Mouse (Mus musculus) left cerebral cortex, postnatal 4 days (tissue): ENCODE measurements around the gene Cox7a2. TPM values are rescaled to one million over a fixed set of nuclear protein-coding genes. Genes with fewer than 3 reads are reported as not detected.

Experiments used
- DNase-seq: peaks from one replicate; pipeline ENCODE4 v3.0.0-alpha.2; 2022
- intact Hi-C: fragments of 180-260 bp; cut with DNase I; formaldehyde crosslinking; loops from one replicate; pipeline ENCODE4 v1.15.1; 2025
- total RNA-seq, 2 experiments: library from RNA; stranded (reverse); gene quantifications; 2 replicates each; pipeline ENCODE4 v1.2.3; 2021

Gene Cox7a2
- 100 to 1,000 TPM; 293 to 311 TPM for total RNA-seq

DNA sequence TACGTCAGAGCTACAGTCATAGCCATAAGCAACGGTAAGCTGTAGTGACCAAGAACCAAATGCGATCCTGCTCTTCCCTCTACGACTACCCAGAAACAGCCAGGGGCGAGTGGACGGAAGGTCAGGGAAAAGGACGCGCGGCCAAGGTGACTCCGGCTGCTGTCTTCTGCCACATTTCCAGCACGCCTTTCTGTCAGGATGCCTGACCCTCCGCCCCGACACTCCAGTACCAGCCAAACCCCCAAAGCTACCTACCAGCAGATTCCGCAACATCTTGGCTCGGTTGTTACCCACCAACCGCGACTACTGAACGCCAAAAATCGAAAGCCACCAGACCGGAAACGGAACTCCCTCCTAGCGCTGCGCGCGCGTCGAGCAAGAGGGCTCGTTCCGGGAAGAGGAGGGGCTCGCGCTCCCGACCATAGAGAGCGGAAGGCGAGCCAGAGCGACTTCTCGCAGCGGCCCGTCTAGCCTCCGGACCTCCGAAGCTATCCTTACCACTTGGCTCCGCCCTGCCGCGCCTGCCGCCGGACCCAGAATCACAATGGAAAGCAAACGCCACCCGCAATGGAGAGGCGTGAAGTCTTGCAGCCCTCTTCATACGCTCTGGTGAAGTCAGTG, at the start of gene Cox7a2:
Cox7a2 (minus strand) TSS at position 494 of the 621 bp plus-strand sequence.
- peak; percentile 96 for DNase-seq
- intact Hi-C loops: no loop called here

GRCm38 (mm10) chr9:79809411-79809810, 49.7 kb upstream of the Cox7a2 start:
- intact Hi-C loops: no loop called here

GRCm38 (mm10) chr9:79807178-79807577, 47.5 kb upstream of the Cox7a2 start:
- intact Hi-C loops: loop anchor here (2.0 kb wide), 1 partner anchor 196 kb away; no protein-coding TSS in a partner anchor
- DNase-seq: no peak

More at GRCm38 (mm10) chr9:79809411-79809810, 49.7 kb upstream of the Cox7a2 start:
- no peak for DNase-seq

DNA sequence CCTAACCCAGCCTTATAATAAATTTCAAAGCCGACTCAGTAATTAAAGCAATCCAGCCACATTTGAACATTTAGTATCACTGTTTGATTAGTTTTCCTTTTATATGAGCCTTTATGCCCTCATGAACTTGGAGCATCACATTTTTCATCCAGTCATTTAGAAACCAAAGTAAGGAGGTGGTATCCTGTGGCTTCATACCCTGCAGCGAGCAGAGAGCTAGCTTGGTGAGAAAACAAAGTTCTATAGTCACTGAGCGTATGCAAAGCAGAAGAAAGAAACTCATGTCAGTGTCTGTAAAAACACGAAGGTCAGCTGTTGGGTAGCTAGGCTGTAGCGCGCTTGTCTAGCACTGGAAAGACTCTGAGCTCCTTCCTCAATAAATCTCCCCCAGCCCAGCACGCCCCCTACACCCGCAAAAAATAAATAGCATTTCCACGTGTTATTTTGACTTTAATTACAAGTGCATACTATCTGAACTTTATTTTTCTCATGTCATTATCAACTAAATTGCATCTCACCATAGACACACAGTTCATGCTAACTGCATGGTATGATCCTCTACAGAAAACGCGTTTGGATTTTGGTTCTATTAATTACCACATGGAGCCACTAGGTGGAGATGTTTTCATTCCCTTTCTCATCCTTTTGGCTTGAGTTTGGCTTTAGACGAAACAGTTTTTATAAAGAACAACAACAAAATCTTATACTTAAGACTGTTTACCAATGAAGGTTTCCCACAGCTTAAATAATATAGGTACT, 46.8 kb upstream of the Cox7a2 start:
- intact Hi-C loops: loop anchor here (2.0 kb wide), 1 partner anchor 196 kb away; no protein-coding TSS in a partner anchor
- DNase-seq: no peak

- no peak for DNase-seq
- intact Hi-C loops: no loop called here
These were observed 45.7 kb upstream of the Cox7a2 start for GRCm38 (mm10) chr9:79805426-79805825.

DNA sequence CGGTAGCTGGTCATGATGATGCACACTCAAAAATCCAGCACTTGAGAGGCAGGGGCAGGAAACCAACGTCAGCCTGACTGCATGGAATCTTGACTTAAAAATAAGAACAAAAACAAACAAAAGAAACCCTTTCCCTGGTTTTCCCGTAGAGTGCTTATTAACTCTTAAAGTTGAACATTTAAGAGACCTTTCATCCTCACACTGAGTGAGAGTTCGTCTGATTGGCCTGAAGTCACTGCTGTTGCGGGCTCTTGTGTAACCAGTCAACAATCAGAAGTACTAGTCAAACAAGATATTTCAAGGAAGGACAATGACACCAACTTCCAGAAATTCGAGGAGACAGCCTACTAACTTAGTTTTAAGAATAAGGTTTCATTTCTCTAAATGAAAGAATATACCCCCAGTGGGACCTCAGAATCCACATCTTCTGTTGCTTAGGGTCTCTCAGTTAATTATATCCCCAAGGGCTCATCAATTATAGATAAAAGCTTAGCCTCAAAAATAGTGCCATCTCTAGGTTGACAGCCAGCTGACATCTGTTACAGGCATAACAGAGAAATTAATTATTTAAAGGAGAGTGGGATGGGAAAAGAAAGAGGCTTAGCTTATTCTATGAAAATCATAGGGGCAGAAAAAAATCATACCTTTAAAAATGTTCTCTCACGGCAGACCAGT, 36.9 kb upstream of the Cox7a2 start:
- intact Hi-C loops: no loop called here
- DNase-seq: no peak

DNA sequence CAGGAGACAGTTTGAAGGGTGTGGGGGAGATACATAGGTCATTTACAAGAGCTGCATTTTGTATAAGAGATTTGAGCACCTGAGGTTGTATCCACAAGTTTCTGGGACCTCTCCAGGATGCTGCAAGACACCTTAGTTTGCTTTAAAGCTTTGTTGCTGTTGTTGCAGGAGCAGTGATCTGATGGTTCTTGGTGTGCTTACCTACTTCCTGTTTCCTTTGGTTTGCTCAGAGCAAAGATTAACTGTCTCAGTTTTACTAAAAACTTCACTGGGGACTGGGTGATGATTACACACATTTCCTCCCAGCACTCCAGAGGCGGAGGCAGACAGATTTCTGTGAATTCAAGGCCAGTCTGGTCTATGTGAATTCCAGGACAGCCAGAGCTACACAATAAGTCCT, 35.4 kb upstream of the Cox7a2 start:
- DNase-seq: no peak
- intact Hi-C loops: no loop called here

GRCm38 (mm10) chr9:79792841-79793835, 33.5 kb upstream of the Cox7a2 start, which contains the start of gene Tmem30a:
TSS of gene Tmem30a (minus strand) at chr9:79793507.
- intact Hi-C loops: no loop called here
- DNase-seq: peak; percentile 96

- DNase-seq: no peak
- intact Hi-C loops: no loop called here
These were observed 26.1 kb upstream of the Cox7a2 start for GRCm38 (mm10) chr9:79785794-79786085.

GRCm38 (mm10) chr9:79784934-79785793, 25.5 kb upstream of the Cox7a2 start:
- no peak for DNase-seq
- intact Hi-C loops: no loop called here

- intact Hi-C loops: no loop called here
- no peak for DNase-seq
These were observed 24.8 kb upstream of the Cox7a2 start for GRCm38 (mm10) chr9:79784439-79784838.

- DNase-seq: no peak
- intact Hi-C loops: no loop called here
These were observed 19.7 kb upstream of the Cox7a2 start for GRCm38 (mm10) chr9:79779354-79779753.

DNA sequence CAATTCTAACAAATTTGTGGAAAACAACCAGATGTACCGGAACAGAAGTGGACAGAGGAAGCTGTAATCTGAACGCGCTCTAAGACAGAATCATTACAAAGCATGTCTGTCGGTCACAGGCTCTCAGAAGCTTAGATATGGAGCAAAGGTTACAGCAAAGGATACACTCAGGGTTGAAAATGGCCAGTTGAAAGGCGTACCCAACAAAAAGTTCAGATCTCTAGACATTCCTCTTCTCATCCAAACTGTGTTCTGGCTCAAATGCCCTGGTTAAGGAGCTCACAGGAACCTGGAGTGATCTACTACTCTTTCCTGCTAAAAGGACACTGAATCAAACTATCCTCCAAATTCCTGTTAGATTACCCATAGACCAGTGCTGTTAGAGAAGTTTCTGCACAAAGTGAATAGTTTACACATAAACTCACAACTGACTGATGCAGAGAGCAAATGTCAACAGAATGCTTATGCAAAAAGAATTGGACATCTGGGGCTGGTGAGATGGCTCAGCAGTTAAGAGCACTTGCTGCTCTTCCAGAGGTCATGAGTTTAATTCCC, 7.4 kb upstream of the Cox7a2 start:
- intact Hi-C loops: no loop called here
- no peak for DNase-seq

- DNase-seq: no peak
- intact Hi-C loops: no loop called here
These were observed 5.7 kb upstream of the Cox7a2 start for GRCm38 (mm10) chr9:79765329-79765728.

- no peak for DNase-seq
- intact Hi-C loops: no loop called here
These were observed 2.8 kb upstream of the Cox7a2 start for GRCm38 (mm10) chr9:79762519-79762918.

DNA sequence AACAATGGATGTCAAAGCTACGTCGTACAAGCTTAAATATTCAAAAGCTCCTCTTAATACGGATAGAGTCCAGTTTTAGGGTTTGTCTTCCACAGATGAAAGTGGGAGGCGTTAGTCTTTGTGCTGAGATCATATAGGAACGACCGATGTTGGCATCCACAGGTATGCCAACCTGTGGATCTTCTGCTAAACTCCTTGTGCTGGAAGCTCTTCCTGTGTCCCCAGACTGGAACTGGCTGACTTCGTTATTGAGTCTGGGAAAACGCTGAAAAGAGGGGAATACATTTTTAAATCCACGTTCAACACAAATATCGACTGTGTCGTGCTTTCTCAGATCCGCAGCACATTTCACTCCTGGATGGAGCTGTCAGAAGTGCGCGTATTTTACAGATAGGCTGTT, 398 bp upstream of the Cox7a2 start:
- intact Hi-C loops: no loop called here
- peak; percentile 3 for DNase-seq

GRCm38 (mm10) chr9:79755311-79755710, 4.4 kb downstream of the Cox7a2 start:
- intact Hi-C loops: no loop called here
- no peak for DNase-seq

DNA sequence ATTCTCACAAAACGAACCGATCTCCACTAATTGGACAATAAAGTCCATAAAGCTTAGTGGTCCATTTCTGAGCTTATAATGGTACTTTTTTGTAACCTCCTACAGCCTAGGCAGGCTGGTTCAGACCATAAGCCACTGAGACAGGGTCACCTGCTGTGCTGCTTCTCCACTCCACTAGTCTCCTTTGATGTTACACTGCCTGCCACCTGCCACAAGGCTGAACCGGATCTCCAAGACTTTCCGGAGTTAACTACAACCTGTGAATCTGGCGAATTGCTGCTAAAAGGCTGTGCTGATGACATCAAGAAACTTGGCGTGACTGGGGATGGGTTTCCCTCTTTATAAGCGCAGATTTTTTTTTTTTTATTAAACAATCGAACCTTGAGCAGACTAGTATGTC, 7.8 kb downstream of the Cox7a2 start:
- intact Hi-C loops: no loop called here
- no peak for DNase-seq

DNA sequence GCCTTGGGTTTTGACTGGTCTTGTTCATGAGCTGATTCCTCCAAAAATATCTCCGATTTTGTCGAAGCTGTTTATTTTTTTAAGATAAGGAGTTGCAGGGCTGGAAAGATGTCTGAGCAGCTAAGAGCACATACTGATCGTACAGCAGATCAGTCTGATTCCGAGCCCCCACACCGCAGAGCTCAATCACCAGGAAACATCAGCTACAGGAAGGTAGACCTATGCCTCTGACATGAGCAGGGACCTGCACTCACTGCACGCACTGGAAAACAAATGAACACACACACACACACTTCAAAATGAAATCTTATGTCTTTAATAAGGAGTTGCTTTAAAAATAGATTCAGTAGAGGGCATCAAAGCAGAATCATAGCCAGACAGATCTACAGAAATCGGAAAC, 9.0 kb downstream of the Cox7a2 start:
- no peak for DNase-seq
- intact Hi-C loops: no loop called here
